Mouse (Mus musculus): Measurements from ENCODE around the gene Arl3. TPM values are rescaled to one million over a fixed set of nuclear protein-coding genes. Genes with fewer than 3 reads are reported as not detected.

Gene Arl3
- polyA plus RNA-seq, 1 experiment from 2014 or later, result 160 TPM

DNA sequence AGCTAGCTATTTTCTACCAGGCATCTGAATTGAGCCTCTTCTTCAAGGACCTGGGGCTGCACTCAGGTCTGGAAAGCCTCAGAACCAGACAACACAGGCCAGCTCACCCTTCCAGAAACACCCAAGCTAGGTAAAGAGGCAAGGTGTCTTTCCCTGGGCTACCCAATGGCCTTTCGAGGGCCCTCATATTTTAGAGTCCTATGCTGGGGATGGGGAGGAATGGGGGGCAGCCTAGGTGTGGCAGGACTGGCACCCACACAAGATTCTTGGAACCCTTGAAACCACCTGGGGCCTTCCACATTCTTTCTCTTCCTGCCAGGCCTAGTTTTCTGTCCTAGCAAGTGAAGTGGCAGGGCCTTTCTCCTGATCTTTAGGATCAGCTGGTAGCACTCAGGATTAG is 83.5 kb downstream of the Arl3 start:
- H3K4me2 ChIP-seq, result no peak overlapping the region
- DNase-seq (ENCODE audit: low spot score, missing footprints) (no peak), ATAC-seq (ENCODE audit: low FRiP score) (no peak)
- no peak overlapping the region for H3K9ac ChIP-seq (ENCODE audit: low read length)
- H3K36me3 ChIP-seq (ENCODE audit: control insufficient read depth, insufficient read depth, low read length), result 0 out of 2 replicates have a peak, but pooled peaks cover 2% of the 10 kb centered on the region
- no peaks in the 10 kb centered on the region for H3K9me3 ChIP-seq (ENCODE audit: control insufficient read depth, low read length)
- 97% methylated on average over 1 of the region's 1 CpGs for WGBS
- peaks cover 2% of the 10 kb centered on the region; the same call in 1 of the 2 replicates for H3K4me1 ChIP-seq (ENCODE audit: control insufficient read depth, insufficient read depth, low read length)
- no peaks in the 10 kb centered on the region for H3K27me3 ChIP-seq (ENCODE audit: control insufficient read depth, insufficient read depth, low read length)
- H3K4me3 ChIP-seq (ENCODE audit: low read depth, low read length), result no peak overlapping the region
- H3K27ac ChIP-seq (ENCODE audit: low read depth, low read length), result no peak overlapping the region

DNA sequence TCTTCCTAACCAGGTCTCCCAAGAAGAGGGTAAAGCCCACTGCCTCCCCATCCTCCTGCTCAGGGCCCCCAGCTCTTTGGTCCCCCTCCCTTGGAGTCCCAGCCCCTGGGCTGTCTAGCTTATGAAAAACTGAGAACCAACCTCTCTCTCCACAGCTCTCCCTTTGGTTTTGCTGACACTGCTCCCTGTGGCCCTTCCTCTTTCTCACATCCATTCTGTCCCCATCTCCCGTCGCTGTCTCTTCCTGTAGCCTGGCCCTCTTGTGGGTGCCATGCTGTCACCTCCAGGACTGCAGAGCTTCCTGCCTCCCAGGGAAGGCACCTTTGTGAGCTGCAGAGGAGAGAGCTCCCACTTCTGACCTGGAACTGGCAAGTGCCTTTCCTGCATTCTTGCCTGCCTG is 86.3 kb downstream of the Arl3 start:
- no peak for DNase-seq (ENCODE audit: low spot score, missing footprints)
- no peak overlapping the region for H3K27ac ChIP-seq (ENCODE audit: low read depth, low read length)
- H3K9me3 ChIP-seq (ENCODE audit: control insufficient read depth, low read length), result no peaks in the 10 kb centered on the region
- peaks cover 17% of the 10 kb centered on the region for H3K4me1 ChIP-seq (ENCODE audit: control insufficient read depth, insufficient read depth, low read length)
- no peaks in the 10 kb centered on the region for H3K27me3 ChIP-seq (ENCODE audit: control insufficient read depth, insufficient read depth, low read length)
- H3K4me3 ChIP-seq (ENCODE audit: low read depth, low read length), result no peak overlapping the region
- no peak overlapping the region for H3K9ac ChIP-seq (ENCODE audit: low read length)
- no peak overlapping the region for H3K4me2 ChIP-seq
- 0 out of 2 replicates have a peak, but pooled peaks cover 2% of the 10 kb centered on the region for H3K36me3 ChIP-seq (ENCODE audit: control insufficient read depth, insufficient read depth, low read length)
- 64% methylated on average over 2 of the region's 2 CpGs for WGBS
- ATAC-seq (ENCODE audit: low FRiP score), result no peak

DNA sequence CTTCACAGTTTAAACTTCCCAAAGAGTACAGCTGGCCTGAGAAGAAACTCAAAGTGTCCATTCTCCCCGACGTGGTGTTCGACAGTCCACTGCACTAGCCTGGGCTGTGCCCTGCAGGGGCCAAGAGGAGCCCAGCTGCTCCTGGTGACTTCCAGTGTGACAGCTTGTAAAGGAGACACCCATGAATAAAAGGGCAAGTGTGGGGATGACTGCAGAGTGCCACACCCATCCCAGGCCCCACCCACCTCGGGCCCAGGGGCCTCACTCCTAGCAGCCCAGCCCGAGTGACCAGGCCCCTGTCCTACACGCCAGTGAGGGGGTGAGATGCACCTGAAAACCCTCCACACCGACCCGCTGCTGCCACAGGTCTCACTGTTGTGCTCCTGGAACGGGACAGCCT is 87.2 kb downstream of the Arl3 start:
- H3K9me3 ChIP-seq (ENCODE audit: control insufficient read depth, low read length), result no peaks in the 10 kb centered on the region
- no peak overlapping the region for H3K27ac ChIP-seq (ENCODE audit: low read depth, low read length)
- DNase-seq (ENCODE audit: low spot score, missing footprints) (no peak), ATAC-seq (ENCODE audit: low FRiP score) (no peak)
- WGBS, result 81% methylated on average over 9 of the region's 9 CpGs
- peaks cover 24% of the 10 kb centered on the region for H3K4me1 ChIP-seq (ENCODE audit: control insufficient read depth, insufficient read depth, low read length)
- H3K9ac ChIP-seq (ENCODE audit: low read length), result no peak overlapping the region
- H3K4me2 ChIP-seq, result no peak overlapping the region
- H3K36me3 ChIP-seq (ENCODE audit: control insufficient read depth, insufficient read depth, low read length), result 0 out of 2 replicates have a peak, but pooled peaks cover 2% of the 10 kb centered on the region
- H3K4me3 ChIP-seq (ENCODE audit: low read depth, low read length), result no peak overlapping the region
- H3K27me3 ChIP-seq (ENCODE audit: control insufficient read depth, insufficient read depth, low read length), result no peaks in the 10 kb centered on the region

DNA sequence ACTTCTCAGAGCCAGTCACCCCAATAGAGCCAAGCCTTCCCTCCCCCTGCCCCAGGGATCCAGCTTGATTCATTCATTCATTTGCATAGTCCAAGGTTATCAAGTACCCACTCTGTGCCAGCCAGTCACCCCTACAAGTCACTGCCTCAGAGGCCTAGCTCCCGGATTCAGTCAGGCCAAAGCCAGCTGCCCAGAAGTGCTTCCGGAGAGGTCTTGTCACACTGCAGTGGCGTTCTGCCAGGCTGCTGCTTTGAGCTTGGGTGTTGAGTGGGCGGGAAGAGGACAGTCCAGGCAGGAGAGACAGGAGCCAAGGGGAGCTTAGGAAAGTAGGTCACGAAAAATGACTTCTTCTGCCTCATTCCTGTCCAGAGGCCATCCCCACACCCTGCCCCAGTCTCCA is 88.5 kb downstream of the Arl3 start:
- DNase-seq (ENCODE audit: low spot score, missing footprints) (no peak), ATAC-seq (ENCODE audit: low FRiP score) (no peak)
- Histone ChIP-seq H3K36me3 (ENCODE audit: control insufficient read depth, insufficient read depth, low read length) (peaks cover 5% of the 10 kb centered on the region; the same call in 1 of the 2 replicates), H3K4me3 (ENCODE audit: low read depth, low read length) (no peak overlapping the region), H3K9me3 (ENCODE audit: control insufficient read depth, low read length) (no peaks in the 10 kb centered on the region), H3K9ac (ENCODE audit: low read length) (no peak overlapping the region), H3K4me1 (ENCODE audit: control insufficient read depth, insufficient read depth, low read length) (peaks cover 26% of the 10 kb centered on the region), H3K27ac (ENCODE audit: low read depth, low read length) (no peak overlapping the region), H3K4me2 (no peak overlapping the region), H3K27me3 (ENCODE audit: control insufficient read depth, insufficient read depth, low read length) (no peaks in the 10 kb centered on the region)
- 84% methylated on average over 5 of the region's 5 CpGs for WGBS

DNA sequence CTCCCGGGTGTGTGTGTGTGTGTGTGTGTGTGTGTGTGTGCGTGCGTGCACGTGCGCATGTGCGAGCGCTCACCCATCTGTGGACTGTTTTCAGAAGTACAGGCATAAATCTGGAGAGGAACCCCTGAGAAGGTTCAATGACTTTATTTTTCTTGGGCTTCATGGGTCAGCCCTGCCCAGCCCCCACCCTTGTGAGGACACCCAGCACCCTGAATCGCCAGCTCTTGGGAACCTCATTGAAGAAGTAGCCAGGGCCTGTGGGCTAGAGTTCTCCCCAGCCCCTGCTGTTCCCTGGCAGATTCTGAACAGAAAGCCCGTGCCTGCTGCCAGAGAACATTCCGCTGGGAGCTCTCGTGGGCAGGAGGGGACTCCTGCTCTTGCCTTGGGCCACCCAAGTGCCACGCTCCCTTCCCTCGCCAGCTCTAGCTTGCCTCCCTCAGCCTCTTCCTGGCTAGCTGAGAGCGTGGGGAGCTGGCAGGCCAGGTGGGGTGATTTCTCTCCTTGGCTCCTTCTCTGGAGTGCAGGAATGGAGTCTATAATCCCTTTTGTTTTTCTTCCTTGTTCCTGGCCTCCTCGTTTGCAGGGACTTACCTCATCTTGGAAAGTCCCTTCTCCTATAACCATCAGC is 89.2 kb downstream of the Arl3 start:
- ATAC-seq (ENCODE audit: low FRiP score) (no peak), DNase-seq (ENCODE audit: low spot score, missing footprints) (no peak)
- no peak overlapping the region for H3K27ac ChIP-seq (ENCODE audit: low read depth, low read length)
- no peaks in the 10 kb centered on the region for H3K27me3 ChIP-seq (ENCODE audit: control insufficient read depth, insufficient read depth, low read length)
- WGBS, result 79% methylated on average over 15 of the region's 15 CpGs
- H3K4me2 ChIP-seq, result no peak overlapping the region
- no peak overlapping the region for H3K4me3 ChIP-seq (ENCODE audit: low read depth, low read length)
- H3K9ac ChIP-seq (ENCODE audit: low read length), result no peak overlapping the region
- H3K4me1 ChIP-seq (ENCODE audit: control insufficient read depth, insufficient read depth, low read length), result peaks cover 26% of the 10 kb centered on the region
- peaks cover 5% of the 10 kb centered on the region; the same call in 1 of the 2 replicates for H3K36me3 ChIP-seq (ENCODE audit: control insufficient read depth, insufficient read depth, low read length)
- no peaks in the 10 kb centered on the region for H3K9me3 ChIP-seq (ENCODE audit: control insufficient read depth, low read length)

DNA sequence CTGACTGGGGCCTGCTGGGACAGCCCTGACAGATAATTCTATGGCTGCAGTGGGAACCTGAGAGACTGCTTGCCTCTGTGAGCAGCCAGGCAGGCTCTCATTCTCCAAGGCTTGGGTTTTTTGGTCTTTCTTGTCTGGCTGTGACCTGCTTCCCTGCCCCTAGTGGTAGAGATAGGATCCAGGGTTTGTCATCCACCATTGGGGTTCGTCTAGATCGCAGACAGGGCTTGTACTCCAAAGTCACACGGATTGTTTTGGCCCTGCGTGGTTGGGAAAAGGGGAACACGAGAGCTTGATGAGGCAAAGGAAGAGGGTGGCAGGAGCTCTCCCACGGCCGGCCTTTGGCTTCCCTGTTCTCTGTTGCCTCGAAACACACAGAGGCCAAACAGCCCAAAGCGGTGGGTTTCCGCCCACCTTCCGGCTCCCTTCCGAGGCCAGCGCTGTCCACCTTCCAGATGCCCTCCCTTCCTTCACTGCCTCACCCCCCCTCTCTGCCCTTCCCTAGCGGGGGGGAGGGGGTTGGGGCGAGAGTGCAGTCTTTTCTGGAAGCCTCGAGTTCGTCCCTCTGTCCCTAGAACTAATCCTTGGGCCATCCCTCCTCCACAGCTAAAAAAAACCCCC is 90.0 kb downstream of the Arl3 start:
- Histone ChIP-seq H3K36me3 (ENCODE audit: control insufficient read depth, insufficient read depth, low read length) (peaks cover 8% of the 10 kb centered on the region; the same call in 1 of the 2 replicates), H3K27ac (ENCODE audit: low read depth, low read length) (no peak overlapping the region), H3K27me3 (ENCODE audit: control insufficient read depth, insufficient read depth, low read length) (no peaks in the 10 kb centered on the region), H3K4me3 (ENCODE audit: low read depth, low read length) (no peak overlapping the region), H3K9ac (ENCODE audit: low read length) (no peak overlapping the region), H3K4me2 (no peak overlapping the region), H3K9me3 (ENCODE audit: control insufficient read depth, low read length) (no peaks in the 10 kb centered on the region), H3K4me1 (ENCODE audit: control insufficient read depth, insufficient read depth, low read length) (peaks cover 26% of the 10 kb centered on the region)
- WGBS, result 27% methylated on average over 17 of the region's 17 CpGs
- ATAC-seq (ENCODE audit: low FRiP score), result no peak
- peak; percentile 92 for DNase-seq (ENCODE audit: low spot score, missing footprints)

GRCm38 (mm10) chr19:46481756-46482155 is 91.2 kb downstream of the Arl3 start:
- peaks cover 13% of the 10 kb centered on the region; the same call in 1 of the 2 replicates for H3K36me3 ChIP-seq (ENCODE audit: control insufficient read depth, insufficient read depth, low read length)
- H3K9ac ChIP-seq (ENCODE audit: low read length), result no peak overlapping the region
- peaks cover 37% of the 10 kb centered on the region for H3K4me1 ChIP-seq (ENCODE audit: control insufficient read depth, insufficient read depth, low read length)
- ATAC-seq (ENCODE audit: low FRiP score), result peak; percentile 30; the same call in 1 of the 2 replicates
- no peak for DNase-seq (ENCODE audit: low spot score, missing footprints)
- H3K27me3 ChIP-seq (ENCODE audit: control insufficient read depth, insufficient read depth, low read length), result no peaks in the 10 kb centered on the region
- 11% methylated on average over 4 of the region's 4 CpGs for WGBS
- H3K4me3 ChIP-seq (ENCODE audit: low read depth, low read length), result no peak overlapping the region
- no peak overlapping the region for H3K27ac ChIP-seq (ENCODE audit: low read depth, low read length)
- no peak overlapping the region for H3K4me2 ChIP-seq
- no peaks in the 10 kb centered on the region for H3K9me3 ChIP-seq (ENCODE audit: control insufficient read depth, low read length)

DNA sequence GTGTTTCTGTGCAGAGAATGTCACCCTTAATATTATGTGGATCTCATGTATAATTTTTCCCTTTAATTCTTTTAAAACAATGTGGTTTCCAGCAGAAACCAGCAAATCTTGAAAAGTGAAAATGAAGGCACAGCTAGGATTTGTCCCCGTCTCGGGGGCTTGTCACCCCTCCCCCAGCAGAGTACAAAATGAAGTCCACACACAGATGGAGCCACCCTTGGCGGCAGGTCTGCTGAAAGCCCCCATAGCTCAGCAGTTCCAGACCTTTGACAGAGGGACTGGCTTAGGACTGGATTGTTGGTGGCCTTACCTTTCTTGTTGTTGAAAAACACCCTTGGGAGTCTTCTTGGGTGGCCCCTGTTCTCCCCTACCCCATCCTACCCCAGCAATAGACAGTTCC is 91.6 kb downstream of the Arl3 start:
- no peaks in the 10 kb centered on the region for H3K27me3 ChIP-seq (ENCODE audit: control insufficient read depth, insufficient read depth, low read length)
- no peak for DNase-seq (ENCODE audit: low spot score, missing footprints)
- peaks cover 37% of the 10 kb centered on the region for H3K4me1 ChIP-seq (ENCODE audit: control insufficient read depth, insufficient read depth, low read length)
- H3K27ac ChIP-seq (ENCODE audit: low read depth, low read length), result peak overlapping the region; percentile 64
- H3K36me3 ChIP-seq (ENCODE audit: control insufficient read depth, insufficient read depth, low read length), result peaks cover 13% of the 10 kb centered on the region; the same call in 1 of the 2 replicates
- no peaks in the 10 kb centered on the region for H3K9me3 ChIP-seq (ENCODE audit: control insufficient read depth, low read length)
- no peak overlapping the region for H3K9ac ChIP-seq (ENCODE audit: low read length)
- ATAC-seq (ENCODE audit: low FRiP score), result peak; percentile 31; the same call in 1 of the 2 replicates
- 0 out of 2 replicates have a peak overlapping the region, but pooled peaks have one; percentile 8 for H3K4me2 ChIP-seq
- no peak overlapping the region for H3K4me3 ChIP-seq (ENCODE audit: low read depth, low read length)
- 6% methylated on average over 3 of the region's 3 CpGs for WGBS
